Mouse (Mus musculus): ENCODE measurements around the gene Efcab2. TPM values are rescaled to one million over a fixed set of nuclear protein-coding genes. Genes with fewer than 3 reads are reported as not detected.
A peak's percentile ranks its signal among the peaks of the same experiment; 100 is the strongest.

Efcab2 gene
- 7.4 and 8.1 TPM in 2 replicates for polyA plus RNA-seq (2015; fragmentation: Nextera tagmentation; extraction: Ambion mirVana)

- peak within 1 kb of the TSS; percentile 69 for H3K4me2 ChIP-seq
- peak within 1 kb of the TSS; percentile 100 for H3K27ac ChIP-seq
- H3K9me3 ChIP-seq (replicated peaks): no peaks in the 10 kb centered on the region
- peak; percentile 97 for ATAC-seq
- WGBS: under 1% methylated on average over 54 of the region's 70 CpGs
- H3K27me3 ChIP-seq: no peaks in the 10 kb centered on the region
- peak within 1 kb of the TSS; percentile 96 for H3K9ac ChIP-seq
- H3K36me3 ChIP-seq (ENCODE audit: poor library complexity, severe bottlenecking): no peaks in the 10 kb centered on the region
- peak within 1 kb of the TSS; percentile 68 for H3K4me3 ChIP-seq
- H3K4me1 ChIP-seq: no peaks in the 10 kb centered on the region
Observed at GRCm38 (mm10) chr1:178405951-178406711, at the start of gene Efcab2. TSS of gene Efcab2 (plus strand) at chr1:178406085.

- H3K4me2 ChIP-seq: no peak overlapping the region
- H3K9ac ChIP-seq: no peak overlapping the region
- H3K9me3 ChIP-seq (replicated peaks): no peaks in the 10 kb centered on the region
- no peaks in the 10 kb centered on the region for H3K36me3 ChIP-seq (ENCODE audit: poor library complexity, severe bottlenecking)
- H3K4me3 ChIP-seq: no peak overlapping the region
- no peaks in the 10 kb centered on the region for H3K27me3 ChIP-seq
- ATAC-seq: no peak
- H3K27ac ChIP-seq: no peak overlapping the region
- H3K4me1 ChIP-seq: no peaks in the 10 kb centered on the region
- WGBS: 68% methylated on average over 12 of the region's 12 CpGs
Observed at GRCm38 (mm10) chr1:178357776-178358710, 47.8 kb upstream of the Efcab2 start.

- Histone ChIP-seq H3K4me1 (no peaks in the 10 kb centered on the region), H3K4me3 (no peak overlapping the region), H3K9me3 (replicated peaks) (no peaks in the 10 kb centered on the region), H3K27me3 (no peaks in the 10 kb centered on the region), H3K36me3 (ENCODE audit: poor library complexity, severe bottlenecking) (no peaks in the 10 kb centered on the region), H3K9ac (no peak overlapping the region), H3K4me2 (no peak overlapping the region), H3K27ac (no peak overlapping the region)
- WGBS: 87% methylated on average over 11 of the region's 11 CpGs
- no peak for ATAC-seq
Observed at GRCm38 (mm10) chr1:178360264-178360663, 45.6 kb upstream of the Efcab2 start.

DNA sequence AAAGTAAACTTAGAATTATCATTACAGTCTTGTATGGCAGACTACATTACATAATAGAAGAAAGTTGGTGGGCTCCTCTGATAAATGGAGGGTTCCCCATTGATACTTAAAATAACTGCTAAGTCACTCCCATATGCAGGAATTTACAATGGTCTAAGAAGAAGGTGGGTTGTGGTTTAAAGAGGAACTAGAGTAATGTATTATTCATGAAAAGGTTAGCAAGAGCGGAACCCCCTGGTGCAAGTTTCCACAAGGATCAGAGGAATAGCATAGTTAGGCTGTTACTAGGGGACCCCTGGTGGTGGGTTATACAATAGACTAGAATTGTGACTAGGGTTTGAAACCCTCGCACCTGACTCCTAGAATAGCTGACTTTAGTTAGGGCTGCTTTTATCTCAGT lies 45.2 kb upstream of the Efcab2 start:
- ATAC-seq: no peak

GRCm38 (mm10) chr1:178365171-178365570 lies 40.7 kb upstream of the Efcab2 start:
- Histone ChIP-seq H3K9me3 (replicated peaks) (no peaks in the 10 kb centered on the region), H3K4me3 (no peak overlapping the region), H3K27me3 (no peaks in the 10 kb centered on the region), H3K4me1 (peaks cover 9% of the 10 kb centered on the region; the same call in 1 of the 2 replicates), H3K36me3 (ENCODE audit: poor library complexity, severe bottlenecking) (no peaks in the 10 kb centered on the region), H3K9ac (no peak overlapping the region), H3K4me2 (no peak overlapping the region), H3K27ac (no peak overlapping the region)
- no peak for ATAC-seq
- WGBS: 92% methylated on average over 6 of the region's 6 CpGs

More for the DNA sequence above, 45.2 kb upstream of the Efcab2 start:
- H3K4me2 ChIP-seq: no peak overlapping the region
- no peaks in the 10 kb centered on the region for H3K4me1 ChIP-seq
- H3K9me3 ChIP-seq (replicated peaks): no peaks in the 10 kb centered on the region
- H3K27ac ChIP-seq: no peak overlapping the region
- 60% methylated on average over 2 of the region's 2 CpGs for WGBS
- no peaks in the 10 kb centered on the region for H3K27me3 ChIP-seq
- H3K4me3 ChIP-seq: no peak overlapping the region
- H3K36me3 ChIP-seq (ENCODE audit: poor library complexity, severe bottlenecking): no peaks in the 10 kb centered on the region
- H3K9ac ChIP-seq: no peak overlapping the region

DNA sequence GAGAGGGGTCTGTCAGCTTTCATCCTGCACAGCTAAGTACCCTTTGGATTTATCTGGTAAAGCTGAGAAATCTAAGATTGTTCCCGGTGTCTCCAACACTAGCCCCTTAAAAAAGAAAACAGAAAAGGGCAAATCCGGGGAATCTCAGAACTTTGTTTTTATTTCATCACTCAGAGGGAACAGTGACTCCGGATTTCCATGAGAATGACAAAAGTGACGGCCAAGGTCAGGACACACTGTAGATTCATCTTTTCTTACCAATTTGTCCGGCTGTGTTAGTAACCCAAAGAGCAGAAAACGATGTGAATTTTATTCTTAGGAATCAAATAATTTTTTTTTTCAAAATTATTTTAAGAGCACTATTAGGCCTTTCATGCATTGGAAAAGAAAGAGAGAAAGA lies 37.8 kb upstream of the Efcab2 start:
- no peak overlapping the region for H3K4me2 ChIP-seq
- no peaks in the 10 kb centered on the region for H3K9me3 ChIP-seq (replicated peaks)

GRCm38 (mm10) chr1:178368548-178369271 lies 37.2 kb upstream of the Efcab2 start:
- Histone ChIP-seq H3K9ac (peak overlapping the region; percentile 69), H3K27me3 (no peaks in the 10 kb centered on the region), H3K36me3 (ENCODE audit: poor library complexity, severe bottlenecking) (no peaks in the 10 kb centered on the region), H3K4me1 (peaks cover 9% of the 10 kb centered on the region; the same call in 1 of the 2 replicates), H3K4me3 (peak overlapping the region; percentile 49), H3K27ac (peak overlapping the region; percentile 81), H3K9me3 (replicated peaks) (no peaks in the 10 kb centered on the region), H3K4me2 (peak overlapping the region; percentile 71)
- 3% methylated on average over 36 of the region's 36 CpGs for WGBS
- peak; percentile 98 for ATAC-seq

More for the DNA sequence above, 37.8 kb upstream of the Efcab2 start:
- WGBS: 83% methylated on average over 6 of the region's 6 CpGs
- no peaks in the 10 kb centered on the region for H3K27me3 ChIP-seq
- H3K4me3 ChIP-seq: no peak overlapping the region
- H3K9ac ChIP-seq: no peak overlapping the region
- no peaks in the 10 kb centered on the region for H3K36me3 ChIP-seq (ENCODE audit: poor library complexity, severe bottlenecking)
- peaks cover 9% of the 10 kb centered on the region; the same call in 1 of the 2 replicates for H3K4me1 ChIP-seq
- ATAC-seq: no peak
- no peak overlapping the region for H3K27ac ChIP-seq

DNA sequence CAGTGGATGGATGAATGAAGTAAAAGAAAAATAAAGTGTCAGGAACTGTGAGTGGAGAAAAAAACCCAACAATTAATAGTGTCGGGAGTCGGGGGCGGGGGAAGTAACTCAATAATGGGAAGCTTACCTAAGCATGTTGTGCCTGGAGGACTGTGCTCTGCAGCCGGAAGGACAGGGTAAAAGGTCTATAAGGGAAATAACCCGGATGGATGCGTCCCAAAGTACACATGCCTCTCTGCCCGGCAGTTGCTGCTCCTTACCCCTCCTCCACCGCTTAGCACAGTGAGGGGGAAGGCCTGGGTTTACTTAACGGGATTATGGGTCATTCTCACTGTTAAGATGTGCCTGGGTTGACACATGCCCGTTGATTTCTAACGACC lies 36.6 kb upstream of the Efcab2 start:
- H3K9me3 ChIP-seq (replicated peaks): no peaks in the 10 kb centered on the region
- peak overlapping the region; percentile 81 for H3K27ac ChIP-seq
- peak overlapping the region; percentile 49 for H3K4me3 ChIP-seq
- peak; percentile 77 for ATAC-seq
- H3K9ac ChIP-seq: peak overlapping the region; percentile 69
- no peaks in the 10 kb centered on the region for H3K27me3 ChIP-seq
- peaks cover 9% of the 10 kb centered on the region; the same call in 1 of the 2 replicates for H3K4me1 ChIP-seq
- H3K36me3 ChIP-seq (ENCODE audit: poor library complexity, severe bottlenecking): no peaks in the 10 kb centered on the region
- peak overlapping the region; percentile 71 for H3K4me2 ChIP-seq
- whole genome bisulfite sequencing: 2% methylated on average over 11 of the region's 11 CpGs

DNA sequence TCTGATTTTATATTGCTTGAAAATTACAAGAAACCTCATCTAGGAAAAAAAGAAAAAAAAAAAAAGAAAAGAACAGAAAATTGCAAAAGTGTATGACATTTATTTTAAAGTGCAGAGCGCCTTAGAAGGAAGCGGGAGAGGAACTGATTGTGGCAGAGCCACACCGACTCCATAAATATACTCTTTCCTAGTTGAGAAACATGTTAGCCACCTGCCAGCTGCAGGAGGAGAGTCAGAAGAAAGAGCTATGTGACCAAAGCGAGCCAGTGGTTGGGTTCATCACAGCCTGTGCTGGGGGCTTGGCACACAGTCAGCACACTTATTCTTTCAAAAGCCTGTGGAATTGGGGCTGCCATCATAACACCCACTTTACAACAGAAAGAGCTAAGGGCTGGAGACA lies 33.2 kb upstream of the Efcab2 start:
- H3K27me3 ChIP-seq: no peaks in the 10 kb centered on the region
- ATAC-seq: no peak
- no peak overlapping the region for H3K27ac ChIP-seq
- H3K9ac ChIP-seq: no peak overlapping the region
- H3K4me3 ChIP-seq: no peak overlapping the region
- peaks cover 9% of the 10 kb centered on the region; the same call in 1 of the 2 replicates for H3K4me1 ChIP-seq
- WGBS: 91% methylated on average over 4 of the region's 4 CpGs
- no peaks in the 10 kb centered on the region for H3K9me3 ChIP-seq (replicated peaks)
- H3K4me2 ChIP-seq: no peak overlapping the region
- H3K36me3 ChIP-seq (ENCODE audit: poor library complexity, severe bottlenecking): no peaks in the 10 kb centered on the region

GRCm38 (mm10) chr1:178375381-178375780 lies 30.5 kb upstream of the Efcab2 start:
- no peaks in the 10 kb centered on the region for H3K36me3 ChIP-seq (ENCODE audit: poor library complexity, severe bottlenecking)
- H3K27ac ChIP-seq: no peak overlapping the region

DNA sequence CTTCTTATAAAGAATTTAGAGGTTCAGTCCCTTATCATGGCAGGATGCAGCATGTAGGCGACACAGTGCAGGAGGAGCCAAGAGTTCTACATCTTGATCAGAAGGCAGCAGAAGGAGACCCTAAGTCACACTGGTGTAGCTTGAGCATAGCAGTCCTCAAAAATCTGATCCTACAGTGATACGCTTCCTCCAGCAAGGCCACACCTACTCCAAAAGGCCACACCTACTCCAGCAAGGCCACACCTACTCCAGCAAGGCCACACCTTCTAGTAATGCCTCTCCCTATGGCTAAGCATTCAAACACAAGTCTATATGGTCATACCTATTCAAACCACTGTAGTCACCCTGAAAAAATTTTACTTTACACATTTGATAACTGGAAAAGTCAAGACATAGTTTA lies 29.8 kb upstream of the Efcab2 start:
- 92% methylated on average over 2 of the region's 2 CpGs for WGBS
- H3K27me3 ChIP-seq: no peaks in the 10 kb centered on the region
- H3K4me2 ChIP-seq: no peak overlapping the region
- ATAC-seq: no peak
- H3K4me3 ChIP-seq: no peak overlapping the region
- no peak overlapping the region for H3K9ac ChIP-seq
- no peaks in the 10 kb centered on the region for H3K9me3 ChIP-seq (replicated peaks)
- H3K27ac ChIP-seq: no peak overlapping the region
- no peaks in the 10 kb centered on the region for H3K4me1 ChIP-seq
- no peaks in the 10 kb centered on the region for H3K36me3 ChIP-seq (ENCODE audit: poor library complexity, severe bottlenecking)

More at GRCm38 (mm10) chr1:178375381-178375780, 30.5 kb upstream of the Efcab2 start:
- H3K9ac ChIP-seq: no peak overlapping the region
- H3K4me2 ChIP-seq: no peak overlapping the region
- H3K27me3 ChIP-seq: no peaks in the 10 kb centered on the region
- H3K4me1 ChIP-seq: no peaks in the 10 kb centered on the region
- H3K9me3 ChIP-seq (replicated peaks): no peaks in the 10 kb centered on the region
- H3K4me3 ChIP-seq: no peak overlapping the region
- ATAC-seq: no peak
